Mouse (Mus musculus) cerebellum, postnatal 25 days (tissue): ENCODE measurements around the gene Twist1.

Source experiments
- DNase-seq, 2 experiments: peaks; one replicate each; pipeline ENCODE4 v3.0.0; 2021; ENCODE audit warnings: mixed read lengths in 2 of 2

Twist1 gene

GRCm38 (mm10) chr12:33957400-33958240 is at the start of gene Twist1:
TSS of gene Twist1 (plus strand) at chr12:33957671.
- DNase-seq, result peak in 1 of 2 experiments; percentile 33

- no peak for DNase-seq
Observed at GRCm38 (mm10) chr12:33926751-33927150, 30.7 kb upstream of the Twist1 start.

- peak in 1 of 2 experiments; percentile 4 for DNase-seq
Observed at GRCm38 (mm10) chr12:33927334-33928098, 30.0 kb upstream of the Twist1 start.

GRCm38 (mm10) chr12:33928331-33929192 is 28.9 kb upstream of the Twist1 start, which contains the start of gene Ferd3l:
TSS of gene Ferd3l (plus strand) at chr12:33928425.
- DNase-seq, result no peak

- no peak for DNase-seq
Observed at GRCm38 (mm10) chr12:33952843-33953242, 4.6 kb upstream of the Twist1 start.

- no peak for DNase-seq
Observed at GRCm38 (mm10) chr12:33954931-33955565, 2.4 kb upstream of the Twist1 start.

- peak in 1 of 2 experiments; percentile 14 for DNase-seq
Observed at GRCm38 (mm10) chr12:33955606-33956295, 1.7 kb upstream of the Twist1 start.

- DNase-seq, result peak in 1 of 2 experiments; percentile 11
Observed at GRCm38 (mm10) chr12:33956576-33957399, 683 bp upstream of the Twist1 start.

- peak; percentile 14 to 35 for DNase-seq
Observed at GRCm38 (mm10) chr12:33958241-33959194, 1.0 kb downstream of the Twist1 start.

GRCm38 (mm10) chr12:33959206-33959605 is 1.7 kb downstream of the Twist1 start:
- no peak for DNase-seq

- no peak for DNase-seq
Observed at GRCm38 (mm10) chr12:33959846-33960245, 2.4 kb downstream of the Twist1 start.

- DNase-seq, result no peak
Observed at GRCm38 (mm10) chr12:33961013-33961412, 3.5 kb downstream of the Twist1 start.

GRCm38 (mm10) chr12:33962118-33962772 is 4.8 kb downstream of the Twist1 start:
- no peak for DNase-seq

GRCm38 (mm10) chr12:33962773-33963130 is 5.3 kb downstream of the Twist1 start:
- no peak for DNase-seq

- no peak for DNase-seq
Observed at GRCm38 (mm10) chr12:33963671-33964369, 6.3 kb downstream of the Twist1 start.

GRCm38 (mm10) chr12:33964427-33964826 is 7.0 kb downstream of the Twist1 start:
- no peak for DNase-seq

GRCm38 (mm10) chr12:33965661-33966360 is 8.3 kb downstream of the Twist1 start:
- DNase-seq, result no peak
